Mouse (Mus musculus): Measurements from ENCODE around the gene Haus2.
"Not testable (repeated sequence)": the region's sequence is repeated elsewhere in the genome, so short reads cannot be mapped to it uniquely, and the experiment has no call there.

The Haus2 gene

GRCm38 (mm10) chr2:120608830-120609723, at the start of gene Haus2, which contains the start of gene Lrrc57:
TSS of gene Haus2 (plus strand) at chr2:120609383.
TSS of gene Lrrc57 (minus strand) at chr2:120609520.
- DNase-seq = peak; percentile 96

- DNase-seq = no peak
Observed at GRCm38 (mm10) chr2:120561524-120561923, 47.7 kb upstream of the Haus2 start.

- DNase-seq = no peak
Observed at GRCm38 (mm10) chr2:120562859-120563234, 46.3 kb upstream of the Haus2 start.

GRCm38 (mm10) chr2:120563235-120563990, 45.8 kb upstream of the Haus2 start, which contains the start of gene Zfp106:
TSS of gene Zfp106 (minus strand) at chr2:120563843.
- DNase-seq = peak; percentile 92

DNA sequence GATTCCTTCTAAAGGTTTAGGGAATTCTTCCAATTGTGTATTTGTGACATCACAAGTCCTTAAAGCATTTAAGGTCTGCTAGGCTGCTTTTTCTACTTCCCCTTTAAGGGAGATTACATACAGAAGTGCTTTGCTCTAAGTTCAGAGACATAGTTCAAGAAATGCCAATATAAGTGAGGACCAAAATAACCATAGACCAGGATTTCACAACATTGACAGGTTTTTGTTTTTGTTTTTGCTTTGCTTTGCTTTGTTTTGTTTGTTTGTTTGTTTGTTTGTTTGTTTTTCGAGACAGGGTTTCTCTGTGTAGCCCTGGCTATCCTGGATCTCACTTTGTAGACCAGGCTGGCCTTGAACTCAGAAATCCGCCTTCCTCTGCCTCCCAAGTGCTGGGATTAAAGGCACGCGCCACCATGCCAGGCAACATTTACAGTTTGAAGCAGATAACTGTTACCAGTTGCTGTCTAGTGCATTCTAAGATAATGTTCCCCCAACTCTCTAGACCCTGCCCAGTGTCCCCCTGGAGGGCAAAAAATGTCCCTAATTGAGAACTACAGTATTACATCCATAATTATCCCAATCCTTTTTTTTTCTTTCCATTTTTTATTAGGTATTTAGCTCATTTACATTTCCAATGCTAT, 44.5 kb upstream of the Haus2 start:
- not testable (repeated sequence) for DNase-seq

DNA sequence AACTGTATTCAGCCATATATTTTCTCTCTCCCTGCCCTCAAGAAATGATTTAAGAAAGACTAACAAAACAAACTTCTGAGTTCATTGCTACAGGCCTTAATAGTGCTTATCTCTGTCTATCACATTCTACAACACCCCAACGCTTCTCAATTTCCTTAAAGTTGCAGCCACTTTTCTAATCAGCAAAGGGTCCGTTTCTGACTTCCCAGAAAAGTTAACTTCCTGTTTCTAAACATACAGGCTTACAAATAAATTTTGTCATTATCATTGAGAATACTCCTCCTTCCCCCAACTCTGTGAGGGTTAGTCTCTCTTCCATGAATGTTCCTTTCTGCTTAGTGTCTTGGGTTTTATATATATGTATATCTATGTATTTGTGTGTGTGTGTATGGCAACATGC, 43.8 kb upstream of the Haus2 start:
- DNase-seq = no peak

GRCm38 (mm10) chr2:120566886-120567797, 42.0 kb upstream of the Haus2 start, which contains the start of gene Snap23:
TSS of gene Snap23 (plus strand) at chr2:120567671.
- peak; percentile 90 for DNase-seq

GRCm38 (mm10) chr2:120567798-120568320, 41.3 kb upstream of the Haus2 start:
- no peak for DNase-seq

DNA sequence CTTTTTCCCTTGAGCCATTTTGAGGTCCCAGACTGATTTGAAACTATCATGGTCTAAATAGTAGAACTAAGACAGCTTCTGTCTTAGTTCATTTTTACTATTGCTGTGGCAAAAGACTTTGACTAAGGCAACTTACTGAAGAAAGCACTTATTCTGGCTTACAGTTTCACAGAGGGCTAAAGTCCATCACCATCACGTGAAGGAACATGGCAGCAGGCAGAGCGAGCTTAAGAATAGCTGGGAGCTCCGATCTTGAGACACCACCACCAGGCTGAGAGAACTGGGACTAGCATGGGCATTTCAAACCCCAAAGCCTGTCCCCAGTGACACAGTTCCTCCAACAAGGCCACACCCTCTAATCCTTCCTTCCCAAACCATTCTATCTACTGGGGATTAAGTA, 38.1 kb upstream of the Haus2 start:
- no peak for DNase-seq

DNA sequence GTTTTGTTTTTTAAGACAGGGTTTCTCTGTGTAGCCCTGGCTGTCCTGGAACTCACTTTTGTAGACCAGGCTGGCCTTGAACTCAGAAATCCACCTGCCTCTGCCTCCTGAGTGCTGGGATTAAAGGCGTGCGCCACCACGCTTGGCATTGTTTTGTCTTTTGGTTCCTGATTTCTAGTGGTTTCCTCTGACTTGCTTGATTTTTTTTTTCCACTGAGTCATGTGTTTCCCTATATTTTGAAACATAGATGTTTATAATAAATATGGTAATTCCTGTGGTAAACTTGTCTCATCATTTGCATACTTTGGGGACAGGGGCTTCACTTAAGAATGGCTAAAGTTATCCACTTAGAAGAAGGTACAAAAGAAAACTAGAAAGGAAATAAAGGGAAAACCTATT, 37.0 kb upstream of the Haus2 start:
- not testable (repeated sequence) for DNase-seq

DNA sequence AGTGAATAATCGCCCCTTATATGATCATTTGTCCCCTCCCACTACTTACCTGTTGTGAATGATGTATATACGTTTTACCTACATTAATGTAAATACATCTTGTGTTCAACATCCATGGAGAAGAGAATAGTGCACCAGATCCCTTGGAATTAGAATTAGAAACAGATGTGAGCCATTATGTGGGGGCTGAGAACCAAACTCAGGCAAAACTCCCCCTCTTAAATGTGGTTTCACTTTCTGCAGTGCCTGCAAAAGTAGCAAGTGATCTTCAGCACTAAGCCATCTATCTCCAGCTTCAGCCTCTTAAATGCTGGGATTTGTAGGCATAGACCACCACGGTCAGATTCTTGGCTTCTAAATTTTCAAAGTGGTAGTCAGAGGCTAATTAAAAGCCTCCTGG, 34.1 kb upstream of the Haus2 start:
- DNase-seq = no peak

- no peak for DNase-seq
Observed at GRCm38 (mm10) chr2:120575978-120576377, 33.2 kb upstream of the Haus2 start.

GRCm38 (mm10) chr2:120577799-120578198, 31.4 kb upstream of the Haus2 start:
- DNase-seq = no peak

- no peak for DNase-seq
Observed at GRCm38 (mm10) chr2:120578286-120578685, 30.9 kb upstream of the Haus2 start.

DNA sequence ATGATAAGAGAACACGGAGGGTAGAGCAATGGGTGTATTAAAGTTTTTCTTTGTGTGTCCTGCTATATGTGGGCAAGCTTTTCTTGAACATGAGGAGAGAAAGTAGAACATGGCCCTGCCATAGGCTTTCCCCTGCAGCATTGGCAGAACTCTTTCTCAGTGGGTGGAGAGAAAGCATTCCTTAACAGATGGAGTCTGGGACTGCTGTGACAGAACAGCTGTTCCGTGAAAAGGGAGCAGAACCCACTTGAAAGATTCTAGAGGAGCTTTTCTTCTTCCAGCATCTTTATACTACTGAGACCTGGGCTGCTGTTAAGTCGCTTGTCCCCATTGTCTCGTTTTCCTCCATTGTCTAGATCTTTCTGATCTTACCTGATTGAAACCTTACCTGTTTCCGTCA, 19.4 kb upstream of the Haus2 start:
- no peak for DNase-seq

- DNase-seq = no peak
Observed at GRCm38 (mm10) chr2:120592227-120592626, 17.0 kb upstream of the Haus2 start.

- no peak for DNase-seq
Observed at GRCm38 (mm10) chr2:120597734-120598133, 11.4 kb upstream of the Haus2 start.

DNA sequence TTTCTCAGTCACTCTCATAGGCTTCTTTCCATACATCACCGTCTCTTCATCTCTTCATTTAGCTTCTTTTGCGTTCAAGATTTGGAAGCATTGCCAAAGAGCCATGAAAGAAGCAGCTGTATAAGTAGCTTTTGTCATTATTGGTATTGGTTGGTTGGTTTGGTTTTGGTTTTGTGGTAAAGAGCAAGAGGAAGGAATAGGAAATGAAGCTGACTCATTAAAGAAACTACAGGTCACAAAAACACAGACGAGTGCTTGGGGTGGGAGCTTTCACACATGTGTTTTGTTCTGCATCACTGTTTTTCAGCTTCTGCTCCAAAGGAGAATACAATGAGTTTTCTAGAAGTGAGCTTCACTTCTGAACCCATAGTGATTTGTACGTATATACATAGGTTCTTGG, 9.7 kb upstream of the Haus2 start:
- DNase-seq = no peak

DNA sequence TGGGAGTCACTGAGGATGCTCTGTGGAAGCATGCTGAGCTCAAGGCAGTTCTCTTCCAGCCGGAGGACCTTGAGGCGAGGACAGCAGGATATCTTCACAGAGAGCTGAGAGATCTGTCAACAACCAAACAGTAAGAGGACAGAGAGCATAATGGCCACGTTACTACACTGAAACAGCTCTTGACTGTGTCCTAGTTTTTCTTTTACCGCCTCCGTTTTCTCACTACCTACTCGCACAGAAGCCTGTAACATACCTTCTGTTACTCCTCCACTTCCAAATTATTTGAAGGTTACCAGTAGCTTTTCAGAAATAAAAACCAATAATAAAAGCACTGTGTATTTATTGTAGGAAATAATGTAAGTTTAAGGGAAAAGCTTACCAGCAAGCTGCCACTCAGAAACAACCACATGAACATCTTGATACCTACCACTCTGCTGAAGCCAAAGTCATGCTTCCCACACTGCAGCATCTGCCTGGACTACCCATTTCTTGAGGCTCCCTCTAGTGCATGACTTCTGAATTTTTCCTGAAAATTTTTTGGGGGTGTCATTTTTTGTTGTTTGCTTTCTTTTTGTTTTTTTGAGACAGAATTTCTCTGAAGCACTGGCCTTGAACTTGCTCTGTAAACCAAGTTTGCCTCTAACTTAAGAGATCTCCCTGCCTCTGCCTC, 3.0 kb upstream of the Haus2 start:
- peak; percentile 33 for DNase-seq

GRCm38 (mm10) chr2:120616279-120617163, 7.3 kb downstream of the Haus2 start:
- no peak for DNase-seq

All from thymus, postnatal 14 days (tissue).